Mouse (Mus musculus): ENCODE results near the gene Hoxc12. TPM values are rescaled to one million over a fixed set of nuclear protein-coding genes. Genes with fewer than 3 reads are reported as not detected.

The Hoxc12 gene
- polyA plus RNA-seq, 1 experiment from 2014 or later: not detected

- H3K9me3 ChIP-seq (replicated peaks; ENCODE audit: control insufficient read depth, low read length): no peaks in the 10 kb centered on the region
- H3K27ac ChIP-seq (ENCODE audit: low read length): no peak overlapping the region
- no peak for ATAC-seq (replicated peaks; ENCODE audit: extremely low read depth, insufficient read depth, low FRiP score)
- WGBS: 1% methylated on average over 37 of the region's 37 CpGs
- H3K4me2 ChIP-seq (ENCODE audit: low read depth, low read length): peak overlapping the region; percentile 50
- H3K4me3 ChIP-seq (ENCODE audit: low read length): peak overlapping the region; percentile 39
- no peak overlapping the region; the same call in 1 of the 2 replicates for H3K9ac ChIP-seq (ENCODE audit: low read length)
- peaks cover 96% of the 10 kb centered on the region for H3K27me3 ChIP-seq (ENCODE audit: control insufficient read depth, insufficient read depth, low read length)
- H3K4me1 ChIP-seq (ENCODE audit: control insufficient read depth, insufficient read depth, low read length): peaks cover 5% of the 10 kb centered on the region
- no peaks in the 10 kb centered on the region for H3K36me3 ChIP-seq (ENCODE audit: control insufficient read depth, insufficient read depth)
Measured at GRCm38 (mm10) chr15:102976631-102977422, 40.3 kb downstream of the Hoxc12 start.

- Histone ChIP-seq H3K4me2 (ENCODE audit: low read depth, low read length) (peak overlapping the region; percentile 50), H3K36me3 (ENCODE audit: control insufficient read depth, insufficient read depth) (no peaks in the 10 kb centered on the region), H3K27ac (ENCODE audit: low read length) (no peak overlapping the region), H3K4me1 (ENCODE audit: control insufficient read depth, insufficient read depth, low read length) (peaks cover 7% of the 10 kb centered on the region), H3K9me3 (replicated peaks; ENCODE audit: control insufficient read depth, low read length) (no peaks in the 10 kb centered on the region), H3K9ac (ENCODE audit: low read length) (no peak overlapping the region; the same call in 1 of the 2 replicates), H3K4me3 (ENCODE audit: low read length) (peak overlapping the region; percentile 39), H3K27me3 (ENCODE audit: control insufficient read depth, insufficient read depth, low read length) (peaks cover 96% of the 10 kb centered on the region)
- WGBS: 5% methylated on average over 16 of the region's 16 CpGs
- no peak for ATAC-seq (replicated peaks; ENCODE audit: extremely low read depth, insufficient read depth, low FRiP score)
Measured at GRCm38 (mm10) chr15:102977423-102977974, 40.9 kb downstream of the Hoxc12 start.

- Histone ChIP-seq H3K4me3 (ENCODE audit: low read length) (no peak overlapping the region), H3K27ac (ENCODE audit: low read length) (no peak overlapping the region), H3K36me3 (ENCODE audit: control insufficient read depth, insufficient read depth) (no peaks in the 10 kb centered on the region), H3K9ac (ENCODE audit: low read length) (no peak overlapping the region), H3K9me3 (replicated peaks; ENCODE audit: control insufficient read depth, low read length) (no peaks in the 10 kb centered on the region), H3K4me1 (ENCODE audit: control insufficient read depth, insufficient read depth, low read length) (peaks cover 7% of the 10 kb centered on the region), H3K27me3 (ENCODE audit: control insufficient read depth, insufficient read depth, low read length) (peaks cover 95% of the 10 kb centered on the region), H3K4me2 (ENCODE audit: low read depth, low read length) (no peak overlapping the region)
- ATAC-seq (replicated peaks; ENCODE audit: extremely low read depth, insufficient read depth, low FRiP score): no peak
- 5% methylated on average over 13 of the region's 13 CpGs for WGBS
Measured at GRCm38 (mm10) chr15:102978615-102979515, 42.3 kb downstream of the Hoxc12 start.

- WGBS: 16% methylated on average over 1 of the region's 1 CpGs
- Histone ChIP-seq H3K4me2 (ENCODE audit: low read depth, low read length) (no peak overlapping the region), H3K27me3 (ENCODE audit: control insufficient read depth, insufficient read depth, low read length) (peaks cover 93% of the 10 kb centered on the region), H3K9me3 (replicated peaks; ENCODE audit: control insufficient read depth, low read length) (no peaks in the 10 kb centered on the region), H3K27ac (ENCODE audit: low read length) (no peak overlapping the region), H3K9ac (ENCODE audit: low read length) (no peak overlapping the region), H3K4me3 (ENCODE audit: low read length) (no peak overlapping the region), H3K36me3 (ENCODE audit: control insufficient read depth, insufficient read depth) (no peaks in the 10 kb centered on the region), H3K4me1 (ENCODE audit: control insufficient read depth, insufficient read depth, low read length) (peaks cover 7% of the 10 kb centered on the region)
- ATAC-seq (replicated peaks; ENCODE audit: extremely low read depth, insufficient read depth, low FRiP score): no peak
Measured at GRCm38 (mm10) chr15:102979936-102980335, 43.4 kb downstream of the Hoxc12 start.

- ATAC-seq (replicated peaks; ENCODE audit: extremely low read depth, insufficient read depth, low FRiP score): no peak
- H3K9me3 ChIP-seq (replicated peaks; ENCODE audit: control insufficient read depth, low read length): no peaks in the 10 kb centered on the region
- WGBS: 5% methylated on average over 11 of the region's 11 CpGs
- no peak overlapping the region for H3K27ac ChIP-seq (ENCODE audit: low read length)
- H3K9ac ChIP-seq (ENCODE audit: low read length): no peak overlapping the region
- H3K36me3 ChIP-seq (ENCODE audit: control insufficient read depth, insufficient read depth): no peaks in the 10 kb centered on the region
- no peak overlapping the region for H3K4me3 ChIP-seq (ENCODE audit: low read length)
- H3K4me1 ChIP-seq (ENCODE audit: control insufficient read depth, insufficient read depth, low read length): peaks cover 7% of the 10 kb centered on the region
- H3K4me2 ChIP-seq (ENCODE audit: low read depth, low read length): no peak overlapping the region
- peaks cover 93% of the 10 kb centered on the region for H3K27me3 ChIP-seq (ENCODE audit: control insufficient read depth, insufficient read depth, low read length)
Measured at GRCm38 (mm10) chr15:102980352-102980751, 43.8 kb downstream of the Hoxc12 start.

GRCm38 (mm10) chr15:102980912-102981311 lies 44.4 kb downstream of the Hoxc12 start:
- Histone ChIP-seq H3K4me2 (ENCODE audit: low read depth, low read length) (0 out of 2 replicates have a peak overlapping the region, but pooled peaks have one; percentile 46), H3K36me3 (ENCODE audit: control insufficient read depth, insufficient read depth) (no peaks in the 10 kb centered on the region), H3K4me3 (ENCODE audit: low read length) (no peak overlapping the region), H3K27me3 (ENCODE audit: control insufficient read depth, insufficient read depth, low read length) (peaks cover 93% of the 10 kb centered on the region), H3K4me1 (ENCODE audit: control insufficient read depth, insufficient read depth, low read length) (peaks cover 7% of the 10 kb centered on the region), H3K9ac (ENCODE audit: low read length) (no peak overlapping the region), H3K27ac (ENCODE audit: low read length) (no peak overlapping the region), H3K9me3 (replicated peaks; ENCODE audit: control insufficient read depth, low read length) (no peaks in the 10 kb centered on the region)
- ATAC-seq (replicated peaks; ENCODE audit: extremely low read depth, insufficient read depth, low FRiP score): no peak
- 1% methylated on average over 14 of the region's 14 CpGs for WGBS

- H3K27me3 ChIP-seq (ENCODE audit: control insufficient read depth, insufficient read depth, low read length): peaks cover 93% of the 10 kb centered on the region
- peak overlapping the region; percentile 46 for H3K4me2 ChIP-seq (ENCODE audit: low read depth, low read length)
- no peaks in the 10 kb centered on the region for H3K9me3 ChIP-seq (replicated peaks; ENCODE audit: control insufficient read depth, low read length)
- H3K9ac ChIP-seq (ENCODE audit: low read length): no peak overlapping the region
- peak overlapping the region; percentile 29 for H3K4me3 ChIP-seq (ENCODE audit: low read length)
- no peaks in the 10 kb centered on the region for H3K36me3 ChIP-seq (ENCODE audit: control insufficient read depth, insufficient read depth)
- no peak overlapping the region for H3K27ac ChIP-seq (ENCODE audit: low read length)
- peaks cover 7% of the 10 kb centered on the region for H3K4me1 ChIP-seq (ENCODE audit: control insufficient read depth, insufficient read depth, low read length)
- no peak for ATAC-seq (replicated peaks; ENCODE audit: extremely low read depth, insufficient read depth, low FRiP score)
- under 1% methylated on average over 88 of the region's 88 CpGs for WGBS
Measured at GRCm38 (mm10) chr15:102981379-102982288, 45.1 kb downstream of the Hoxc12 start.

GRCm38 (mm10) chr15:102983716-102984115 lies 47.2 kb downstream of the Hoxc12 start:
- peaks cover 92% of the 10 kb centered on the region for H3K27me3 ChIP-seq (ENCODE audit: control insufficient read depth, insufficient read depth, low read length)
- H3K36me3 ChIP-seq (ENCODE audit: control insufficient read depth, insufficient read depth): no peaks in the 10 kb centered on the region
- H3K4me1 ChIP-seq (ENCODE audit: control insufficient read depth, insufficient read depth, low read length): peaks cover 7% of the 10 kb centered on the region
- no peak overlapping the region for H3K4me3 ChIP-seq (ENCODE audit: low read length)
- H3K9ac ChIP-seq (ENCODE audit: low read length): no peak overlapping the region
- H3K9me3 ChIP-seq (replicated peaks; ENCODE audit: control insufficient read depth, low read length): no peaks in the 10 kb centered on the region
- 2% methylated on average over 12 of the region's 12 CpGs for WGBS
- H3K4me2 ChIP-seq (ENCODE audit: low read depth, low read length): no peak overlapping the region
- no peak for ATAC-seq (replicated peaks; ENCODE audit: extremely low read depth, insufficient read depth, low FRiP score)
- H3K27ac ChIP-seq (ENCODE audit: low read length): no peak overlapping the region
